Mouse (Mus musculus): ENCODE measurements around the gene Fitm1.

Fitm1 gene

DNA sequence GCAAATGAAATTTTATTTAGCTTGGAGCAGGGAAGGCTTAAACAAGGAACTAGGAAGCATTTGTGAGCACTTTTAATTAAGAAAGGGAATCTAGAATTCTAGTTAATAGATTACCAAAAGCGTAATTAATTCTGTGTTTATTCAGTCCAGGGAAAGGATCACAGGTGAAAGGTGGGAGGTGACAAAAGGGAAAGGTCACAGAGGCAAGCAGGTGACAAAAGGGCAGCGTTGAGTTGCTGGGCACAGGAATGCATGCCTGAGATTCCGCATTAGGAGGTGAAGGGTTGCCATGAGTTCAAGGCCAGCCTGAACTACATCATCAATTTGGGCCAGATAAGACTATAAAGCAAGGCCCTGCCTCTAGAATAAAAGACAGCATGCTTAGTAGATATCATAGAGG is 7.9 kb upstream of the Fitm1 start:
- no peak for DNase-seq (ENCODE audit: low read depth, low spot score)

DNA sequence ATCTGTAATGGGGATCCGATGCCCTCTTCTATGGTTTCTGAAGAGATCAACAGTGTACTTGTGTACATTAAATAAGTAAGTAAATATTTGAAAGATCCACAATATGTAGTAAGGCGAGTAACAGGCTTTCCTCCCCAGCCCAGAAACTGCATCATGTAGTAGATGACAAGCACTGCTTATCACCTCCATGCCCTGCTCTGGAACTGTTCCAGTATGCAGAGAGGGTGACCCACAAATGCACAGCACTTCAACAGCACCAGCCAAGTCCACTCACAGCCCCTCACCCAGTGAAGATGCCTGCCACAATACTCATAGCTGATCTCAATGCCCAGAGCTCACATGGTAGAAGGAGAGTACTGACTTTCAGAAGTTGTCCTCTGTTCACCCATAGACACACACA is 4.8 kb upstream of the Fitm1 start:
- no peak for DNase-seq (ENCODE audit: low read depth, low spot score)

DNA sequence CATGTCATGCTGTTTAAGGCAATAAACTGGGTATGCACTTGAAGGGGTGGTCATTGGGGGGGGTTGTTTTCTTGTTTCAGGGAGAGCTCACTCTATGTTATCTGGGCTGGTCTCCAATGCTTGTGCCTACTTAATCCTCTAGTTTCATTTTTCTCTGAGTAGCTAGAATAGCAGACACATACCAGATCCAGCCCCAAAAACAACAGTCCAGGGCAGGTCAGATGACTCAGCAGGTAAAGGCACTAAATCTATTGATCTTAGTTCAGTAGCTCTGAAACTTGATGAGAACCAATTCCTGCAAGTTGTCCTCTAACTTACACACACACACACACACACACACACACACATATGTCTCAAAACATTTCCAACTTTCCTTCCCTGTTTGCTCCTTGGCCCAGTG is 3.7 kb upstream of the Fitm1 start:
- no peak for DNase-seq (ENCODE audit: low read depth, low spot score)

DNA sequence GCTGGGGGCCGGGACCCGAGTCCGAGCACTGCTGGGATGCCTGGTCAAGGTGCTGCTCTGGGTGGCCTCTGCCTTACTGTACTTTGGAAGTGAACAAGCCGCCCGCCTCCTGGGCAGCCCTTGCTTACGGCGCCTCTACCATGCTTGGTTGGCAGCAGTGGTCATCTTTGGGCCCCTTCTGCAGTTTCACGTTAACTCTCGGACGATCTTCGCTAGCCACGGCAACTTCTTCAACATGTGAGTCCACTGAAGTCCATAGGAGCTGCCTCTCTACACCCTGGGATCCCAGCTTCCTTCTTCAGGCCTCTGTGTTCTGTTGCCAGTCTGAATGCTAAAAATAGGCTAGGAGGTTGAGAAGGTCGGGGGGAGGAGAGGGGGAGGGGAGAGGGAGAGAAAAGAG is 294 bp downstream of the Fitm1 start:
- DNase-seq (ENCODE audit: low read depth, low spot score) = no peak

DNA sequence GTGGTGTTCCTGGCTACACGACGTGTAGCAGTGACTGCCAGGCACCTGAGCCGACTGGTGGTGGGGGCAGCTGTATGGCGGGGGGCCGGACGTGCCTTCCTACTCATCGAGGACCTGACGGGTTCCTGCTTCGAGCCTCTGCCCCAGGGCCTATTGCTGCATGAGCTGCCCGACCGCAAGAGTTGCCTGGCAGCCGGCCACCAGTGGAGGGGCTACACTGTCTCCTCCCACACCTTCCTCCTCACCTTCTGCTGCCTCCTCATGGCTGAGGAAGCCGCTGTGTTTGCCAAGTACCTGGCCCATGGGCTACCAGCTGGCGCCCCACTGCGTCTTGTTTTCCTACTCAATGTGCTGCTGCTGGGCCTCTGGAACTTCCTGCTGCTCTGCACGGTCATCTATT is 959 bp downstream of the Fitm1 start:
- no peak for DNase-seq (ENCODE audit: low read depth, low spot score)

DNA sequence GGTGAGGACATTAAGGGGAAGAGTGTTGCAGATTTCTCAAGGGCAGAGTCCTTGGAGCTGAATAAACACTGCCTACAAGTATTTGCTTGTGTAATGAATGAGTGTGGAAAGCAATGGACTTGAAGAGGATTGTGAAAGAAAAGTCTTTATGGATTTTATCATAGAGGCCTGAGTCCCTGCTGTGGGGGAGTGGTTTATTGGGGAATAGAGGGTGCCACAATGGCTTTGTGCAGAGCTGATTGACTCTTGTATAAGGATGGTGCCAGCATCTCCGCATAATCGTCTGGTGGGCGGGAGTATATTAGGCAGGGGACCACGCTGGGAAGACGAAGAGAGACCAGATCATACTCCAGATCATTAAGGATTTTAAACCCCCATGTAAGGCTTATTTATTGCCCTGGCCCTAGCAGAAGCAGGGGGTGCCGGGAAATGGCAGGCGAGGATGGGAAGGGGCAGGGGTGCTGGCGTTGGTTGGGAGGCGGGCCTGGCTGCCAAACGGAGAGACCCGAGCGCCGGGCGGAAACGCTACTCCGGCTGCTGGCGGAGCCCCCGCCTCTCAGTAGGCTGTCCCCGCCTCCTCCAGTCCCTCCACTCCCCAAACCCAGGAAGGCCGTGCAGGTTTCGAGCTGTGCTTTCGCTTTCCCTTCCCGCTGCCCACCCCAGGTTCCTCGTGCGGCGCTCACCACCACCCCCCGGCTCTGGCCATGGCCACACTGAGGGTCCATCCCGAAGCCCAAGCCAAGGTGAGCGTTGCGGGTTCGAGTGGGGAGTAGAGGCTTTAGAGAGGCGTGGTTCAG is 2.7 kb downstream of the Fitm1 start, which contains the start of gene Psme1:
TSS of gene Psme1 (plus strand) at position 253 of the 797 bp plus-strand sequence.
- DNase-seq (ENCODE audit: low read depth, low spot score) = peak; percentile 56

DNA sequence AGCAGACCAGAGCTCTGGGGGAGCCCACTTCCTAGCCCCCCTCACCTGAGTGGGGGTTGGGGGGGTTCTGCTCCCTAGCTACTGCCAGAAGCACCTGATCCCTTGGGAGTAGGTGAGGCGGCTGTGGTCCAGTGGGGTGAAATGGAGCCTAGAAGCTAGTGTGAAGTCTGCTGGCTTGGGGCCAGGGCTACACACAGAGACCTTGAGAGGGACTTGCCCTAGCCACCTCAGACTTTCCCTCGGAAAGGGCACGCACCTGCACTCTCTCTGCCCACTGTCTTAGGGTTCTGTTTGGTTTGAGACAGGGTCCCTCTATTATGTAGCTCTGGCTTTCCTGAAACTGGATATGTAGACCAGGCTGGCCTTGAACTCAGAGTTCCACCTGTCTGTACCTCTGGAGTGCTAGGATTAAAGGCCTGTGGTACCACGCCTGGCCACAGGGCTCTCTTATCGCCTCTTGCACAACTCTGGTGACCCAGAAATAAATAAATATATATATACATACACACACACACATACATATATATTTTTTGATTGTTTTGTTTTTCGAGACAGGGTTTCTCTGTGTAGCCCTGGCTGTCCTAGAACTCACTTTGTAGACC is 3.4 kb downstream of the Fitm1 start:
- DNase-seq (ENCODE audit: low read depth, low spot score) = no peak

DNA sequence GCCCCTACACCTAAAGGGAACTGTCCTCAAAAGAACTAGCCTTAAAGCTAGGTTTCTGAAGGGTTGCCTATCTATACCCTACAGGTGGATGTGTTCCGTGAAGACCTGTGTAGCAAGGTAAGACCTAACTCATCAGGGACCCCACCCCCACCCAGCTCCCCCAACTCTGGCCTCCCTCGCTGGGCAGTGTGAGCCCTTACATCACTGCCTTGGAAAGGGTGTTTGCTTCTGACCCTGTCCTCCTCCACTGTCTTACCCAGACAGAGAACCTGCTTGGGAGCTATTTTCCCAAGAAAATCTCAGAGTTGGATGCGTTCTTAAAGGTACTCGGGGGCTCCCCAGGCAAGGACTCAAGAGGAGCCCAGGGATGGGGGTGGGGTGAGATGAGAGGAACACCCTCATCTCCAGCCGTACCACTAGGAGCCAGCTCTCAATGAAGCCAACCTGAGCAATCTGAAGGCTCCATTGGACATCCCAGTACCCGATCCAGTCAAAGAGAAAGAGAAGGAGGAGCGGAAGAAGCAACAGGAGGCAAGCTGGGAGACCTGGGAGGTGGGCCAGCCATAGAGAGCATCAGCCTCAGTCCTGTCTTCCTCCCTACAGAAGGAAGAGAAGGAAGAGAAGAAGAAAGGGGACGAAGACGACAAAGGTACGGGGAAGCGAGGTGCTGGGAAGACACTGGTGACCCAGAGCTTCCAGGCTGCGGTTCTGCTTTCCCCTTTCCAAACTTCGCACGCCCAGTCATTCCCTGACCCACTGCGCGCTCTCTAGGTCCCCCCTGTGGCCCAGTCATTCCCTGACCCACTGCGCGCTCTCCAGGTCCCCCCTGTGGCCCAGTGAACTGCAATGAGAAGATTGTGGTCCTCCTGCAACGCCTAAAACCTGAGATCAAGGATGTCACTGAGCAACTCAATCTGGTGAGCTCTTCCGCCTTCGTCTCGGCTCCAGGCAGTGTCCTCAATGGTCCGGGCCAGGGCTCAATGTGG is 4.4 kb downstream of the Fitm1 start:
- DNase-seq (ENCODE audit: low read depth, low spot score) = no peak

DNA sequence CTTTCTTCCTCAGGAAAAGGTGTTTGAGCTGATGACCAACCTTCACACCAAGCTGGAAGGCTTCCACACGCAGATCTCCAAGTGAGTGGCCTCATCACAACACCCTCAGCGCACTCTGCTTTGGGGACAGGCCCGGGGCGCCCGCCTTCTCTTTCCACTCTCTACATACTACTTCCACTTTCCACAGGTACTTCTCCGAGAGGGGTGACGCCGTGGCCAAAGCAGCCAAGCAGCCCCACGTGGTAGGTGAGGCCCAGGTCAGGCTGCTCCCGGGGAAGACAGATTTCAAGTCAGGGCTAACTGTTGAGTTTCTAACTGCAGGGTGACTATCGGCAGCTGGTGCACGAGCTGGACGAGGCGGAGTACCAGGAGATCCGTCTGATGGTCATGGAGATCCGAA is 5.3 kb downstream of the Fitm1 start:
- no peak for DNase-seq (ENCODE audit: low read depth, low spot score)

DNA sequence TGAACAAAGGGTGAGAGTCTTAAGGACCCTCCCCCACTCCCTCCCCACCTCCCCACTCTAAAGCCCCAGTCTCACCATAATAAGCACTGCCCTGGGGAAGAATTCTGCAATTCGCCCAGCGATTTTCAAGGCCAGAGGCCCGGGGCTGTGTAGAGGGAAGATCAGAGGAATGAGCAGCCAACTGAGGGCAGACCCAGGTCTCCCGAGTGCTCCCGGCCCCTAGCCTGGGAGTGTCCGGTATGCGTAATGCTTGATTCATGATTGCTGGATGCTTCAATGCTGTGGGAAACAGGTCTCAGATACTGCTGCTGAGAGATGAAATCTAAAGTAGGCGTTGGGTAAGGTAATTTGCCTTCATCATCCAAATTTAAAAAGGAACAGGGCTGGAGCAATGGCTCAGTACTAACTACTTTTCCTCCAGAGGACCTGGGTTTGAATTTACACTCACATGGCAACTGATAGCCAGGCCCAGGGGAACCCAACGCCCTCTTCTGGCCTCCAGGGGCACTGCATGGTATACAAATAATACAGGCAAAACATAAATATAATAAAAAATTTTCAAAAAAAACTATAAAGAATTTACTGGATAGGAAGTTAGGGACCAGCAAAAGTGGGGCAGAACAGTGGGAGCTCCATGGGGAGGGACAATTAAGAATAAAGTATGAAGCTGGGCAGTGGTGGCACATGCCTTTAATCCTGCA is 6.7 kb downstream of the Fitm1 start:
- no peak for DNase-seq (ENCODE audit: low read depth, low spot score)

DNA sequence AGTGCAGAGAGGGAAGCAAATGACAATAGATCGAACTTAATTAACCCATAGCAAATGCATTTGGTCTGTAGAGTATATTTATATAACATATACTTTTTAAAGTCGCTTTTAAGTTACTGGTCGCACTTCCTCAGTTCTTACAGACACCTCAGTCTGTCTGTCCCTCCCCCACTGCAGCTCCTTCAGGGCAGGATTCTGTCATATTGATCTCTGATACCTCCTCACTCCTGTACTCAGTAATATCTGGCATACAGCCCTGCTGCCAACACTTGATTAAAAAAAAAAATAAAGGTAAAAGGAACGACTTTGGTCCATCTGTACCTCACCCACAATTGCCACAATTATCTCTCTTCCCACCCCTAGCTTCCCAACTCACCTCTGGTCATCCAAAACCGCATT is 8.9 kb downstream of the Fitm1 start:
- no peak for DNase-seq (ENCODE audit: low read depth, low spot score)

DNA sequence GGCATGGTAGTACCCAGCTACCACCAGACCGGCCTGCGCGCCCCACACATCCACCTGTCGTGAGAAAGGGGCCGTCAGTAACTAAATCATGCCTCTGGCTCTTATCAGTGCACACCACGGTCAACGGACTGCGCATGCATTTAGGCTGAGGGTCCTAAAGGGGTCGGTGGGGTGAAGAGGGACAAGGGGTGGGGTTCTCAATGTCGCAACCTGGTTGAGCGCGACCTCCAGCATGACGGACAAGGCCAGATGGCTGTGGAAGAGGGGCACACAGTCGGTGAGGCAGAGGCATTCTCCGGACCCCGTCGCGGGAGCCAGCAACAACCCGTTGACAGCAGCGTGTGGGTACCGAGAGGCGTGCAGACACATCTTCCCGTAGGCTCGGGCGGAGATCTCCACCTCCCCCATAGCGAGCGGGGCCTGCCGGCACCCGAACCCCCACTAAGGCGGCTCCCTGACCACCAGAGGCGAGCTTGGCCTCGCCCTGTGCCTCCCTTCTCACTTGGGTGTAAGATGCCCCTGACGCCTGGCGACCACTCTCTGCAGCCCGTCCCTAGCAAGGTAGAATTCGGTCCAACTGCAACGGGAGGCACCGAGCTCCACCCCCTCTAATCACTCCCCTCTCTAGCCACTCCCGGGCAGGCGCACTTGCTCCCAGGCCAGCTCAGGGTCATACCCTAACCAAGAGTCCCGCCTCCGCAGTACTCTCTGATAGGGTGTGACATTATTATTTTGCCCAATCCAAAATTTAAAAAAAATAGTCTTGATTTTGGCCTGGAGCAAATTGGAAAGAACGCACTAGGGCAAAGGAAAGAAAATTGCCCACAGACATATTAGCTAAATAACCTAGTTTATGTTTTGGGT is 9.5 kb downstream of the Fitm1 start, which contains the start of gene Emc9:
TSS of gene Emc9 (minus strand) at position 601 of the 864 bp plus-strand sequence.
- no peak for DNase-seq (ENCODE audit: low read depth, low spot score)

DNA sequence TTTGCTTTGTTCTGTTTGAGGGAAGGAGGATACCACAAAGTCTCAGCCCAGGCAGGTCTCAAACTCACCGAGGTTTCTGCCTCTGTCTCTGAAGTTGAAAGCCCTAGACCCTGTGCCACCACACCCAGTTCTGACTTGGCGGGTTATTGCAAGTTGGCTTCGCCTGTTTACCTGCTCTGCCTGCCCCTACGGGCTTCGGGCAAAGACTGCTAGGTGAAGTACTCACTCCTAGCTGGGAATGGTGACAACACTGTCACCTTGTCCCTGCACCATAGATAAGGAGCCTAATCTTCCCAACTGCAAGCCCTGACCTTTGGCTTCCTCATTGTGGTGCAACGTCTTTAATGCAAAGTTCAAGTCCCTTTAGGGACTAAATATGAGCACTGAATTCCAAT is 10.1 kb downstream of the Fitm1 start:
- DNase-seq (ENCODE audit: low read depth, low spot score) = no peak

DNA sequence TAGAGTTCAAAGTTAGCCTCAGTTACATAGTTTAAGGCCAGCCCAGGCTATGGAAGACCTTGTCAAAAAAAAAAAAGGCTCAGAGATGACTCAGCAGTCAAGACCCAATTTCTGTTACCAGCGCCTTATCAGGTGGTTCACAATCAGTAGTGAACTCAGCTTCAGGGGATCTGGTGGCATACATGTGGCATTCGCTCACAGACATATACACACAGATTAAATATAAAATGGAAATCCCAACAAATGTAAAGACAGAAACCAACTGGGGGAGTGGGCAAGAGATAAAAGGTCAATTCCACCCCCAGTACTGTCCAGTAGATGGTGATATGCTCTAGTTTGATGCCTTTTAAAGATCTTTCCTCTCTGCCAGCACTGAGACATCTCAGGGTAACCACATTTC is 10.7 kb downstream of the Fitm1 start:
- DNase-seq (ENCODE audit: low read depth, low spot score) = no peak

DNA sequence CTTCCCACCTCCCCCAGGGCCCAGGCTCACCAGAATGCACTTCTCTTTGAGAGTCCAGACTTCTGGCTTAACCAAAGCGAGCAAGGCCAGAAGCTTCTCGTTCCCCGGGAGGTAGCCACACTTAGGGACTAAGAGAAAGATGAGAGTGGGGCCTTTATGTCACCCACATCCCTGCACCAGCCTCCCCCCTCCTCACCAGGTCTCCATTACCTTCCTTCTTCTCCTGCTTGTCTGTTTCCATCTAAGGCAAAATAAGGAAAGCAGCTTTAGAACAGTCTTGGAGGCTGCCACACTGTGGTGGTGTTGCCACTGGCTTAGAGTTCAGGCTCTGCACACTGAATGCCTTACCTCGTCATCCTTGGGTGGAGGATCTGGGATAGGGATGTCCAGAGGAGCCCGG is 13.9 kb downstream of the Fitm1 start:
- no peak for DNase-seq (ENCODE audit: low read depth, low spot score)

DNA sequence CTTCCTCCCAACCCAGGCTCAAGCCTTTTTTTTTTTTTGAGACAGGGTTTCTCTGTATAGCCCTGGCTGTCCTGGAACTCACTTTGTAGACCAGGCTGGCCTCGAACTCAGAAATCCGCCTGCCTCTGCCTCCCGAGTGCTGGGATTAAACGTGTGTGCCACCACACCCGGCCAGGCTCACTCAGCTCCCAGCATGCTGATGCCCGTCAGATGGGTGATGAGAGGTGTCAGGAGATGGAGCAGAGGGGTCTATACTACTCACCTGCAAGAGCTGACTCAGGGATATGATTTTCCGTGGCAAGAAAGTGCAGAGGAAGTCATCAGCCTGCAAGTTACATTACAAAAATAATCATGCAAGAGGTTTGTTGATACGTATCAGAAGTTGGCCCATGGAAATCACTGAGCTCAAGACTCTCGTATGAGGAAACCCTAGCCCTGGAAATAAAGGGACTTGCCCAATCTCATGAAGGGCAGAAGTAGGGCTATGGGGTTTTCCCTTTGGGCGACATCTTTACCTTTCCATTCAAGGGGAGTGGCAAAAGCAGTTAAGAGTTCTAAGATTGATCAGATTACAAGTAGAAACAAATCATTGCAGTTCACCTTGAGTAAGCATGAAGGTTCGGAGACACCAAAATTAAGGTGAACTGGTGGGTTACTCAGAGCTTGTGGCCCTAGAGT is 14.5 kb downstream of the Fitm1 start:
- DNase-seq (ENCODE audit: low read depth, low spot score) = no peak

DNA sequence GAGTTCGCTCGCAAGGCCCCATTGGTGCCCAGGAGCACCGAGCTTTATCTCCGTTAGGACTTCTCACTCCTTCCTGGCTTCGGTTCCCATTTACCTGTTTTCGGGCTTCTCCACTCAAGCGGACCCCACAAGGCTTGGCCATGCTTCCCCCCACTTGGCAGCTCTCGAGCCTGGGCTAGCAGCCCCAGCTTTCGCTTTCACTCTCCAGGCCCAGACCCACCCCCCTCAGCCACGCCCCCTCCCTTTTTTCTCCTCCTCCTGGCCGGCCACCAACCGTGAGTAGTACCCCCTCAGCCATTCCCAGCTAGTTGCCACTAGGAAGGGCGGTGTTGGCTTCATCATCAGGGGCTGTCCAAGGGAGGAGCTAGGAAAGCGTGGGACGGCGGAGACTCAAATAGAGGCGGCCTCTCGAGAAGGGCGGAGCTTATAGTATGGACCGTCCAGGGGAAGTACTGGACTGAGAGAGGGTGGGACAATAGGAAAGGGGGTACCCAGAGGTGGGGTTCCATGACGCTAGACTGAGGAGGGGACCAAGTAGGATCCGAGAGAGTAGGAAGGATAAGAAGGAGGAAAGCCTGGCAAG is 15.4 kb downstream of the Fitm1 start, which contains the start of gene Psme2:
TSS of gene Psme2 (minus strand) at position 366 of the 583 bp plus-strand sequence.
- DNase-seq (ENCODE audit: low read depth, low spot score) = peak; percentile 93

DNA sequence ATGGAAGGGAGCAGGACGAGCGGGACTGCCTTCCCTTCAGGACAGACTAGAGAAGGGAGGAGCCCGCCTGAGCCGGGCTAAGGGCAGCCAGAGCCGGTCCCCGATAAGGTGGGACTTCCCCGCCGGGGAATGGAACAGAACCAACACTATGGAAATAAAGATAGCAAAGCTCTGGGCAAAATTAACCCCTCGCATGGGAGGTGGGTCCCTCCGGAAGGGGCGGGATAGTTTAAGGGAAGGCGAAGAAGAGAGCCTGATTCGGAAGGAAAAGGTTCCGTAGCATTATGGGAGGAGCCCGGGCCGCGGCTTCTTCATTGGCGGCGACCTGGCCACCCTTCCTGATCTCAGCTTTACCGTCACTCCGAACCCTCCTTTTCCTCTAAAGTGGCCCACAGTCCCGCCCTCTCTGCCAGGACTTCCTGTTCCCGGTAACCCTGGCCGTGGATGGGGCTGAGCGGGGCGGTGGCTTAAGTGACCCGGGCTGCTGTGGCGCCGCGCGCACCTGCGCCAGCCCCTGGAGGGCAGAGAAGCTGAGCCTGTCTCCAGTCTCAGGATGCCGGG is 16.0 kb downstream of the Fitm1 start, which contains the start of gene Rnf31:
TSS of gene Rnf31 (plus strand) at position 378 of the 561 bp plus-strand sequence.
- DNase-seq (ENCODE audit: low read depth, low spot score) = peak; percentile 81

DNA sequence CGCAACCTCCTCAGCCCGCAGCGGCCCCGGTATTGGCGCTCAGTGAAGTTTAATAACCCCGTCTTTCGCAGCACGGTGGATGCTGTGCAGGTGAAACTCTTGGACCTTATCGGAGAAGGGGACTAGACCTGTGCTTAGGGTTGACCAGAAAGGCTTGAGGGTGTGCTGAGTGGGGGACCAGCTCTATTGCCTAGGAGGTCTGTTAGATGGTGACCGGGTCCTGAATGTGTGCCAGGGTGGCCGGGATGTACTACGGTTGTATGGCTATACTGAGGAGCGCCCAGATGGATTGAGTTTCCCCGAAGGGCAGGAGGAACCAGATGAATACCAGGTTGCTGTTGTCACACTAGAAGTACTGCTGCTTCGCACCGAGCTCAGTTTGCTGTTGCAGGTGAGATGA is 16.8 kb downstream of the Fitm1 start:
- DNase-seq (ENCODE audit: low read depth, low spot score) = no peak

Measured in embryo, embryonic 11.5 days (tissue).